Mouse (Mus musculus): ENCODE measurements around the gene Exph5. TPM values are rescaled to one million over a fixed set of nuclear protein-coding genes. Genes with fewer than 3 reads are reported as not detected.

Gene Exph5
- polyA plus RNA-seq, 1 experiment from 2014 or later = 6.9 TPM

Small RNAs within 50 kb of the gene (microRNA-seq; reads per million reads assigned to microRNA genes)
- not detected for gene Mir130c

Other genes with a start within 250 kb of the Exph5 start
- 26.6 and 27.2 TPM in 2 replicates for gene Ddx10, start 53.6 kb upstream of the Exph5 start, polyA plus RNA-seq (2015; fragmentation: Nextera tagmentation; extraction: Ambion mirVana)
- 51.6 and 53.7 TPM in 2 replicates for gene Kdelc2, start 82.4 kb downstream of the Exph5 start, polyA plus RNA-seq (2015; fragmentation: Nextera tagmentation; extraction: Ambion mirVana)
- gene 4930550C14Rik, start 100.7 kb downstream of the Exph5 start, polyA plus RNA-seq (2015; fragmentation: Nextera tagmentation; extraction: Ambion mirVana) = 1.9 and 2.6 TPM in 2 replicates
- 8.9 and 9.9 TPM in 2 replicates for gene Atm, start 235.1 kb downstream of the Exph5 start, polyA plus RNA-seq (2015; fragmentation: Nextera tagmentation; extraction: Ambion mirVana)
- gene Npat, start 235.4 kb downstream of the Exph5 start, polyA plus RNA-seq (2015; fragmentation: Nextera tagmentation; extraction: Ambion mirVana) = 19.1 and 20.2 TPM in 2 replicates